Comparison of ENCODE assay signal across 12 mouse cellular contexts in genomic region chr10:120787202-120787601, GRCm38 (mm10).
DNase-seq lines count a peak whose midpoint lies in the region; ATAC-seq and TF ChIP-seq lines count a peak whose summit lies in the region.
"Had no signal": no experiment of that assay in that cellular context is flagged by ENCODE, and none has a peak within 500 bp of the region (broad histone marks: within the 10 kb centered on the region; RNA-seq: fewer than 3 reads in every experiment).

No protein-coding gene starts in this region.

- peaks cover 6% of the 10 kb centered on the region; the same call in 1 of the 2 replicates for H3K4me1 ChIP-seq in forebrain, embryonic 14.5 days (ENCODE audit: control insufficient read depth, insufficient read depth, low read length)
- no peaks in the 10 kb centered on the region for H3K4me1 ChIP-seq in forebrain, postnatal 0 days (ENCODE audit: insufficient read depth)
- H3K4me1 ChIP-seq in hindbrain, embryonic 12.5 days, result peaks cover 12% of the 10 kb centered on the region

- DNase-seq in forebrain, embryonic 14.5 days (ENCODE audit: low spot score), result peak; percentile 21
- DNase-seq in forebrain, postnatal 0 days, result no peak
- DNase-seq in embryo, embryonic 11.5 days (ENCODE audit: low read depth, low spot score), result peak; percentile 39
- peak; percentile 72 for DNase-seq in mesoderm, embryonic 11.5 days (ENCODE audit: low read depth, low spot score)
- DNase-seq in retina, embryonic 14.5 days (ENCODE audit: low spot score), result no peak
- DNase-seq in heart, postnatal 10 days, result no peak
- DNase-seq: adrenal gland, postnatal 10 days; heart, adult 18-20 months; kidney, adult 2 months had no signal

- ATAC-seq in forebrain, embryonic 14.5 days, result no peak
- no peak for ATAC-seq in forebrain, postnatal 0 days
- ATAC-seq in hindbrain, embryonic 12.5 days (ENCODE audit: low FRiP score), result peak; percentile 67; the same call in 1 of the 2 replicates
- no peak for ATAC-seq in activated CD4-positive, CD25-positive, alpha-beta regulatory T cell, adult 4 months
- ATAC-seq: forebrain, embryonic 15.5 days had no signal

- no peak for TF ChIP-seq CTCF in forebrain, postnatal 0 days (IDR thresholded peaks at IDR 0.05; ENCODE audit: low read depth)

- no peaks in the 10 kb centered on the region for H3K36me3 ChIP-seq in forebrain, embryonic 14.5 days (ENCODE audit: control insufficient read depth, insufficient read depth, low read length)
- no peaks in the 10 kb centered on the region for H3K36me3 ChIP-seq in forebrain, postnatal 0 days (ENCODE audit: insufficient read depth)
- H3K36me3 ChIP-seq in hindbrain, embryonic 12.5 days, result no peaks in the 10 kb centered on the region
- H3K36me3 ChIP-seq: forebrain, embryonic 15.5 days had no signal

- WGBS in forebrain, embryonic 14.5 days, result 47% methylated on average over 10 of the region's 10 CpGs
- 35% methylated on average over 10 of the region's 10 CpGs for WGBS in forebrain, postnatal 0 days
- WGBS in hindbrain, embryonic 12.5 days, result 24% methylated on average over 10 of the region's 10 CpGs

- H3K9ac ChIP-seq in forebrain, embryonic 14.5 days (ENCODE audit: low read length), result no peak overlapping the region
- H3K9ac ChIP-seq in forebrain, postnatal 0 days, result no peak overlapping the region
- no peak overlapping the region for H3K9ac ChIP-seq in hindbrain, embryonic 12.5 days
- H3K9ac ChIP-seq: forebrain, embryonic 15.5 days had no signal

- H3K27ac ChIP-seq in forebrain, embryonic 14.5 days (ENCODE audit: low read depth, low read length), result no peak overlapping the region
- no peak overlapping the region for H3K27ac ChIP-seq in forebrain, postnatal 0 days (ENCODE audit: low read depth, low read length)
- no peak overlapping the region for H3K27ac ChIP-seq in hindbrain, embryonic 12.5 days
- H3K27ac ChIP-seq: forebrain, embryonic 15.5 days had no signal

- H3K27me3 ChIP-seq in forebrain, embryonic 14.5 days (replicated peaks; ENCODE audit: control insufficient read depth, insufficient read depth, low read length), result no peaks in the 10 kb centered on the region
- H3K27me3 ChIP-seq in forebrain, postnatal 0 days (ENCODE audit: insufficient read depth, low read length), result no peaks in the 10 kb centered on the region
- no peaks in the 10 kb centered on the region for H3K27me3 ChIP-seq in hindbrain, embryonic 12.5 days
- H3K27me3 ChIP-seq: forebrain, embryonic 15.5 days had no signal

- H3K4me2 ChIP-seq in forebrain, embryonic 14.5 days (ENCODE audit: low read length), result no peak overlapping the region
- H3K4me2 ChIP-seq in forebrain, postnatal 0 days (ENCODE audit: low read depth), result no peak overlapping the region
- no peak overlapping the region for H3K4me2 ChIP-seq in hindbrain, embryonic 12.5 days (replicated peaks)
- H3K4me2 ChIP-seq: forebrain, embryonic 15.5 days had no signal

- H3K4me3 ChIP-seq in forebrain, embryonic 14.5 days (ENCODE audit: low read depth, low read length), result no peak overlapping the region
- H3K4me3 ChIP-seq in forebrain, postnatal 0 days (ENCODE audit: low read depth, low read length), result no peak overlapping the region
- no peak overlapping the region for H3K4me3 ChIP-seq in hindbrain, embryonic 12.5 days
- H3K4me3 ChIP-seq: forebrain, embryonic 15.5 days had no signal

- H3K9me3 ChIP-seq in forebrain, embryonic 14.5 days (replicated peaks; ENCODE audit: control insufficient read depth, low read length), result no peaks in the 10 kb centered on the region
- H3K9me3 ChIP-seq in forebrain, postnatal 0 days (ENCODE audit: low read length), result no peaks in the 10 kb centered on the region
- H3K9me3 ChIP-seq in hindbrain, embryonic 12.5 days (replicated peaks), result no peaks in the 10 kb centered on the region
- H3K9me3 ChIP-seq: forebrain, embryonic 15.5 days had no signal

- intact Hi-C loops in heart, postnatal 10 days (cut with DNase I), result no loop called here

Comparison
In these comparisons a context has a peak if more than half of its experiments do, and no peak if none do; other contexts are left out.
1. DNase-seq: peak in forebrain, embryonic 14.5 days (single experiment), embryo, embryonic 11.5 days (single experiment) and mesoderm, embryonic 11.5 days (single experiment); none in forebrain, postnatal 0 days (single experiment), retina, embryonic 14.5 days (single experiment) and heart, postnatal 10 days (0 of 2).